Mouse (Mus musculus) G1E (cell line): ENCODE results near the gene Art5.

Experiments
- CTCF ChIP-seq: IDR thresholded peaks from 2 replicates; pipeline ENCODE4 v1.5.1; 2012; ENCODE audit warnings: low read depth, low read length, inconsistent platforms, mixed read lengths
- GATA1 ChIP-seq: IDR thresholded peaks from 2 replicates; pipeline ENCODE4 v1.6.1; 2012; ENCODE audit warnings: borderline replicate concordance, low read length, inconsistent platforms, mixed read lengths
- POLR2AphosphoS5 ChIP-seq: IDR thresholded peaks from 2 replicates; pipeline ENCODE4 v1.6.1; 2012; ENCODE audit warnings: low read depth, low read length, inconsistent platforms; ENCODE audit not compliant: insufficient replicate concordance
- TAL1 ChIP-seq: conservative IDR thresholded peaks from 2 replicates; pipeline ENCODE4 v1.6.1; 2012; ENCODE audit warnings: low read depth, low read length, inconsistent platforms, mixed read lengths

DNA sequence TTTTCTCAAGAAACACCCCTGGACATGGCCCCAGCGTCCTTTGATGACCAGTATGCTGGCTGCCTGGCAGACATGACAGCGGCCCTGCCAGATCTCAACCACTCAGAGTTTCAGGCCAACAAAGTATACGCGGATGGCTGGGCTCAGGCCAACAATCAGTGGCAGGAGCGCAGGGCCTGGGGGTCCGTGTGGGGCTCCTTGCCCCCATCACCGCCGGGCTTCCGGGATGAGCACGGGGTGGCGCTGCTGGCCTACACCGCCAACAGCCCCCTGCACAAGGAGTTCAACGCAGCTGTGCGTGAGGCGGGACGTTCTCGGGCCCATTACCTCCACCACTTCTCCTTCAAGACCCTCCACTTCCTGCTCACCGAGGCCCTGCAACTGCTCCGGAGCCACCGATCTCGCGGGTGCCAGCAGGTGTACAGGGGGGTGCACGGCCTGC, 2.6 kb downstream of the Art5 start:
- TF ChIP-seq CTCF, result no peak
- TF ChIP-seq GATA1, result no peak
- no peak for TF ChIP-seq TAL1
- TF ChIP-seq POLR2AphosphoS5, result no peak
